ENCODE assay signal across 24 mouse cellular contexts in genomic region chr2:79627624-79628023, GRCm38 (mm10). TPM values are rescaled to one million over a fixed set of nuclear protein-coding genes. Genes with fewer than 3 reads are reported as not detected.
DNase-seq lines count a peak whose midpoint lies in the region; ATAC-seq and TF ChIP-seq lines count a peak whose summit lies in the region.
"Had no signal": no experiment of that assay in that cellular context is flagged by ENCODE, and none has a peak within 500 bp of the region (broad histone marks: within the 10 kb centered on the region; RNA-seq: fewer than 3 reads in every experiment).

No protein-coding gene starts in this region.

- no peak for TF ChIP-seq CTCF in liver, postnatal 0 days (IDR thresholded peaks at IDR 0.05; ENCODE audit: low read depth)
- TF ChIP-seq CTCF in CH12.LX (conservative IDR thresholded peaks at IDR 0.05 in 1 of 2, IDR thresholded peaks at IDR 0.05 in 1 of 2; ENCODE audit: low read depth in 2 of 2, low read length in 2 of 2): no peak
- TF ChIP-seq CTCF in stomach, postnatal 0 days (IDR thresholded peaks at IDR 0.05; ENCODE audit: low read depth): no peak

- no peak overlapping the region for H3K27ac ChIP-seq in liver, postnatal 0 days (ENCODE audit: low read depth)
- no peak overlapping the region for H3K27ac ChIP-seq in liver, embryonic 11.5 days (ENCODE audit: low read depth, low read length)
- H3K27ac ChIP-seq in CH12.LX (ENCODE audit: insufficient read depth, low read depth): no peak overlapping the region
- H3K27ac ChIP-seq in intestine, embryonic 15.5 days: 0 out of 2 replicates have a peak overlapping the region, but pooled peaks have one; percentile 25
- H3K27ac ChIP-seq in stomach, postnatal 0 days (replicated peaks): no peak overlapping the region
- H3K27ac ChIP-seq: forebrain, embryonic 13.5 days; hindbrain, embryonic 14.5 days; limb, embryonic 13.5 days; liver, embryonic 13.5 days had no signal

- H3K4me3 ChIP-seq in liver, postnatal 0 days (ENCODE audit: low read depth, low read length): no peak overlapping the region
- H3K4me3 ChIP-seq in liver, embryonic 11.5 days (ENCODE audit: low read depth, low read length): no peak overlapping the region
- no peak overlapping the region for H3K4me3 ChIP-seq in CH12.LX (replicated peaks in 1 of 3; ENCODE audit: low read depth in 2 of 3, low read length in 2 of 3, poor library complexity in 1 of 3)
- no peak overlapping the region for H3K4me3 ChIP-seq in intestine, embryonic 15.5 days (replicated peaks)
- H3K4me3 ChIP-seq in stomach, postnatal 0 days (ENCODE audit: low read depth, low read length): no peak overlapping the region
- H3K4me3 ChIP-seq: forebrain, embryonic 13.5 days; limb, embryonic 13.5 days; liver, embryonic 13.5 days had no signal

- H3K9me3 ChIP-seq in liver, postnatal 0 days (ENCODE audit: low read length): no peaks in the 10 kb centered on the region
- H3K9me3 ChIP-seq in liver, embryonic 11.5 days (ENCODE audit: control insufficient read depth, low read length): no peaks in the 10 kb centered on the region
- H3K9me3 ChIP-seq in CH12.LX (replicated peaks; ENCODE audit: low read length): no peaks in the 10 kb centered on the region
- H3K9me3 ChIP-seq in intestine, embryonic 15.5 days: no peaks in the 10 kb centered on the region
- H3K9me3 ChIP-seq in stomach, postnatal 0 days (ENCODE audit: control insufficient read depth, low read length): no peaks in the 10 kb centered on the region
- H3K9me3 ChIP-seq: forebrain, embryonic 13.5 days; limb, embryonic 13.5 days; liver, embryonic 13.5 days had no signal

- TF ChIP-seq EP300 in liver, postnatal 0 days (IDR thresholded peaks at IDR 0.05; ENCODE audit: low read depth): no peak
- no peak for TF ChIP-seq EP300 in CH12.LX (IDR thresholded peaks at IDR 0.05; ENCODE audit: low read length)
- TF ChIP-seq EP300 in stomach, postnatal 0 days (optimal IDR thresholded peaks at IDR 0.05): no peak

- H3K4me2 ChIP-seq in liver, postnatal 0 days (ENCODE audit: low read depth, low read length): no peak overlapping the region
- H3K4me2 ChIP-seq in liver, embryonic 11.5 days: no peak overlapping the region
- no peak overlapping the region for H3K4me2 ChIP-seq in CH12.LX (ENCODE audit: insufficient read depth, low read depth, poor library complexity, severe bottlenecking)
- H3K4me2 ChIP-seq in intestine, embryonic 15.5 days (replicated peaks): no peak overlapping the region
- no peak overlapping the region for H3K4me2 ChIP-seq in stomach, postnatal 0 days (replicated peaks; ENCODE audit: low read depth)
- H3K4me2 ChIP-seq: forebrain, embryonic 13.5 days; heart, embryonic 11.5 days; hindbrain, embryonic 14.5 days; limb, embryonic 13.5 days; liver, embryonic 13.5 days; lung, embryonic 14.5 days; midbrain, embryonic 11.5 days had no signal

- dilution Hi-C loops in CH12.LX (cut with MboI; ENCODE audit: extremely low pct_ligation_motif_present, extremely low pct_unique_long_range_greater_than_20kb, low sequenced_read_pairs): no loop called here

- no peaks in the 10 kb centered on the region for H3K27me3 ChIP-seq in liver, postnatal 0 days (ENCODE audit: insufficient read depth, low read length)
- H3K27me3 ChIP-seq in liver, embryonic 11.5 days (replicated peaks; ENCODE audit: control insufficient read depth, insufficient read depth, low read length): no peaks in the 10 kb centered on the region
- H3K27me3 ChIP-seq in CH12.LX (replicated peaks): no peaks in the 10 kb centered on the region
- H3K27me3 ChIP-seq in intestine, embryonic 15.5 days (replicated peaks): no peaks in the 10 kb centered on the region
- H3K27me3 ChIP-seq in stomach, postnatal 0 days (ENCODE audit: control insufficient read depth, insufficient read depth, low read length): no peaks in the 10 kb centered on the region
- H3K27me3 ChIP-seq: forebrain, embryonic 13.5 days; limb, embryonic 13.5 days; liver, embryonic 13.5 days had no signal

- H3K4me1 ChIP-seq in liver, postnatal 0 days (ENCODE audit: insufficient read depth): no peaks in the 10 kb centered on the region
- no peaks in the 10 kb centered on the region for H3K4me1 ChIP-seq in liver, embryonic 11.5 days (replicated peaks; ENCODE audit: control insufficient read depth, insufficient read depth, low read length)
- peaks cover 0 to 4% of the 10 kb centered on the region in 2 experiments; a peak in 1 of 4 replicates for H3K4me1 ChIP-seq in CH12.LX (ENCODE audit: control insufficient read depth in 1 of 2, insufficient read depth in 2 of 2)
- H3K4me1 ChIP-seq in intestine, embryonic 15.5 days (replicated peaks): no peaks in the 10 kb centered on the region
- no peaks in the 10 kb centered on the region for H3K4me1 ChIP-seq in stomach, postnatal 0 days (replicated peaks; ENCODE audit: control insufficient read depth, insufficient read depth)
- H3K4me1 ChIP-seq: forebrain, embryonic 13.5 days; limb, embryonic 13.5 days; liver, embryonic 13.5 days had no signal

- no peaks in the 10 kb centered on the region for H3K79me2 ChIP-seq in CH12.LX (replicated peaks; ENCODE audit: control insufficient read depth, extremely low read depth, insufficient read depth, poor library complexity, severe bottlenecking)

- TF ChIP-seq POLR2A in CH12.LX (IDR thresholded peaks at IDR 0.05; ENCODE audit: low read depth, low read length): no peak

- 68% methylated on average over 1 of the region's 1 CpGs for WGBS in liver, postnatal 0 days (ENCODE audit: insufficient replicate concordance)
- WGBS in liver, embryonic 11.5 days: 68% methylated on average over 1 of the region's 1 CpGs
- 79% methylated on average over 1 of the region's 1 CpGs for WGBS in intestine, embryonic 15.5 days
- 81% methylated on average over 1 of the region's 1 CpGs for WGBS in stomach, postnatal 0 days

- no peak for DNase-seq in liver, postnatal 0 days
- DNase-seq in liver, embryonic 11.5 days (ENCODE audit: low spot score): no peak
- DNase-seq in CH12.LX (ENCODE audit: extremely low read depth): no peak
- no peak for DNase-seq in stomach, postnatal 0 days (ENCODE audit: low spot score)
- DNase-seq in thymus, postnatal 14 days: no peak
- DNase-seq in thymus, postnatal 10 days (ENCODE audit: low spot score in 2 of 2): no peak
- DNase-seq: adrenal gland, postnatal 14 days; cerebellum, adult 11 months; cerebellum, adult 9-10 months; cerebellum, postnatal 36 days; gastrocnemius, postnatal 25 days; heart, adult 18-20 months; heart, postnatal 4 days; kidney, adult 9 months; liver, embryonic 13.5 days; lung, embryonic 14.5 days; lung, postnatal 36 days; thymus, postnatal 25 days had no signal

- no peak overlapping the region for H3K9ac ChIP-seq in liver, postnatal 0 days (replicated peaks)
- no peak overlapping the region for H3K9ac ChIP-seq in liver, embryonic 11.5 days (ENCODE audit: low read depth, low read length)
- H3K9ac ChIP-seq in CH12.LX (ENCODE audit: insufficient read depth, low read depth): no peak overlapping the region
- H3K9ac ChIP-seq in intestine, embryonic 15.5 days: no peak overlapping the region
- no peak overlapping the region for H3K9ac ChIP-seq in stomach, postnatal 0 days (ENCODE audit: low read length)
- H3K9ac ChIP-seq: forebrain, embryonic 13.5 days; hindbrain, embryonic 14.5 days; limb, embryonic 13.5 days; liver, embryonic 13.5 days; lung, embryonic 14.5 days had no signal

- TF ChIP-seq RAD21 in CH12.LX (IDR thresholded peaks at IDR 0.05; ENCODE audit: low read depth, low read length): no peak

- H3K36me3 ChIP-seq in liver, postnatal 0 days (replicated peaks; ENCODE audit: insufficient read depth, low read length): no peaks in the 10 kb centered on the region
- H3K36me3 ChIP-seq in liver, embryonic 11.5 days (ENCODE audit: control insufficient read depth, insufficient read depth, low read length): no peaks in the 10 kb centered on the region
- H3K36me3 ChIP-seq in CH12.LX (replicated peaks in 1 of 2; ENCODE audit: control insufficient read depth in 1 of 2, insufficient read depth in 1 of 2, low read length in 1 of 2): no peaks in the 10 kb centered on the region
- H3K36me3 ChIP-seq in intestine, embryonic 15.5 days: no peaks in the 10 kb centered on the region
- no peaks in the 10 kb centered on the region for H3K36me3 ChIP-seq in stomach, postnatal 0 days (ENCODE audit: control insufficient read depth, insufficient read depth, low read length)
- H3K36me3 ChIP-seq: limb, embryonic 13.5 days; liver, embryonic 13.5 days had no signal

- in situ Hi-C loops in CH12.LX (cut with MboI; ENCODE audit: low pct_ligation_motif_present, low pct_unique_long_range_greater_than_20kb, low sequenced_read_pairs): loop anchor here (25.0 kb wide), 1 partner anchor 265 kb away; no protein-coding TSS in a partner anchor

- peak; percentile 87 for ATAC-seq in liver, postnatal 0 days
- ATAC-seq in liver, embryonic 11.5 days (replicated peaks; ENCODE audit: low FRiP score): no peak
- ATAC-seq in intestine, embryonic 15.5 days: peak; percentile 82
- ATAC-seq in stomach, postnatal 0 days (ENCODE audit: low FRiP score, low TSS enrichment): peak; percentile 92
- ATAC-seq: forebrain, embryonic 13.5 days had no signal

TF ChIP-seq in CH12.LX, 34 proteins besides CTCF, POLR2A, EP300 and RAD21:
- TF ChIP-seq ZNF384 (IDR thresholded peaks at IDR 0.05; ENCODE audit: low read depth, low read length): peak; percentile 31; the same call in 1 of the 2 replicates
- TF ChIP-seq MAX (IDR thresholded peaks at IDR 0.05; ENCODE audit: low read length): no peak
- TF ChIP-seq JUN (IDR thresholded peaks at IDR 0.05; ENCODE audit: insufficient read depth, low read depth, low read length): no peak

RNA-seq across cellular contexts. Expression of gene Itprid2, which starts 7.5 kb away (rescaled TPM):
- polyA plus RNA-seq in liver, postnatal 0 days (2015; fragmentation: Nextera tagmentation; extraction: Ambion mirVana): 3.5 and 3.7 TPM in 2 replicates
- polyA plus RNA-seq in liver, embryonic 11.5 days (2014; fragmentation: Nextera tagmentation; extraction: Ambion mirVana): 7.1 and 7.6 TPM in 2 replicates
- total RNA-seq in CH12.LX (2012; rRNA removed) (8.2 TPM in 2 replicates), CH12.LX (2014; rRNA removed) (3.9 and 4.3 TPM in 2 replicates)
- 15.4 and 17.7 TPM in 2 replicates for polyA plus RNA-seq in CH12.LX (2012; ENCODE audit: insufficient read length, low read depth)
- 19.5 and 20.5 TPM in 2 replicates for polyA plus RNA-seq in intestine, embryonic 15.5 days (2015; fragmentation: Nextera tagmentation; extraction: Ambion mirVana)
- 23.3 and 25.2 TPM in 2 replicates for polyA plus RNA-seq in stomach, postnatal 0 days (2015; fragmentation: Nextera tagmentation; extraction: Ambion mirVana)
